Mouse (Mus musculus): Measurements from ENCODE around the gene Faim2. TPM values are rescaled to one million over a fixed set of nuclear protein-coding genes. Genes with fewer than 3 reads are reported as not detected.
A peak's percentile ranks its signal among the peaks of the same experiment; 100 is the strongest.

Gene Faim2
- polyA plus RNA-seq, 1 experiment from 2014 or later = 0.56 TPM

- Histone ChIP-seq H3K4me2 (ENCODE audit: low read depth, low read length) (peak overlapping the region; percentile 31), H3K36me3 (ENCODE audit: control insufficient read depth, insufficient read depth) (peaks cover 3% of the 10 kb centered on the region; the same call in 1 of the 2 replicates), H3K9me3 (replicated peaks; ENCODE audit: control insufficient read depth, low read length) (no peaks in the 10 kb centered on the region), H3K27ac (ENCODE audit: low read length) (peak overlapping the region; percentile 76), H3K9ac (ENCODE audit: low read length) (peak overlapping the region; percentile 21; the same call in 1 of the 2 replicates), H3K27me3 (ENCODE audit: control insufficient read depth, insufficient read depth, low read length) (no peaks in the 10 kb centered on the region), H3K4me1 (ENCODE audit: control insufficient read depth, insufficient read depth, low read length) (peaks cover 39% of the 10 kb centered on the region), H3K4me3 (ENCODE audit: low read length) (no peak overlapping the region)
- peak; percentile 87 for ATAC-seq (replicated peaks; ENCODE audit: extremely low read depth, insufficient read depth, low FRiP score)
- WGBS = 12% methylated on average over 9 of the region's 9 CpGs
These were observed 78.7 kb downstream of the Faim2 start for GRCm38 (mm10) chr15:99449131-99449750.

Other genes starting within 250 kb of the Faim2 start
- 36.0 and 46.6 TPM in 2 replicates for gene Prpf40b, start 233.1 kb downstream of the Faim2 start, polyA plus RNA-seq (2015; fragmentation: Nextera tagmentation; extraction: Ambion mirVana)
- gene Fam186b, start 232.3 kb downstream of the Faim2 start, polyA plus RNA-seq (2015; fragmentation: Nextera tagmentation; extraction: Ambion mirVana) = 0.13 and 0.16 TPM in 2 replicates
- gene Fmnl3, start 157.7 kb downstream of the Faim2 start, polyA plus RNA-seq (2015; fragmentation: Nextera tagmentation; extraction: Ambion mirVana) = 13.0 and 16.6 TPM in 2 replicates
- 273 and 290 TPM in 2 replicates for gene Tmbim6, start 135.3 kb downstream of the Faim2 start, polyA plus RNA-seq (2015; fragmentation: Nextera tagmentation; extraction: Ambion mirVana)
- gene Nckap5l, start 70.4 kb downstream of the Faim2 start, polyA plus RNA-seq (2015; fragmentation: Nextera tagmentation; extraction: Ambion mirVana) = 6.6 and 7.9 TPM in 2 replicates
- 12.5 and 13.0 TPM in 2 replicates for gene Bcdin3d, start 53.4 kb downstream of the Faim2 start, polyA plus RNA-seq (2015; fragmentation: Nextera tagmentation; extraction: Ambion mirVana)
- gene Aqp2, start 50.9 kb upstream of the Faim2 start, polyA plus RNA-seq (2015; fragmentation: Nextera tagmentation; extraction: Ambion mirVana) = 0.09 TPM in 1 of 2 replicates, not detected in the other
- gene Aqp5, start 62.6 kb upstream of the Faim2 start, polyA plus RNA-seq (2015; fragmentation: Nextera tagmentation; extraction: Ambion mirVana) = 1.0 and 1.3 TPM in 2 replicates
- gene Aqp6, start 73.2 kb upstream of the Faim2 start, polyA plus RNA-seq (2015; fragmentation: Nextera tagmentation; extraction: Ambion mirVana) = not detected in 2 replicates
- 129 and 134 TPM in 2 replicates for gene Racgap1, start 123.5 kb upstream of the Faim2 start, polyA plus RNA-seq (2015; fragmentation: Nextera tagmentation; extraction: Ambion mirVana)
- 1.6 TPM in 2 replicates for gene Asic1, start 142.2 kb upstream of the Faim2 start, polyA plus RNA-seq (2015; fragmentation: Nextera tagmentation; extraction: Ambion mirVana)
- gene Smarcd1, start 174.0 kb upstream of the Faim2 start, polyA plus RNA-seq (2015; fragmentation: Nextera tagmentation; extraction: Ambion mirVana) = 21.7 and 21.9 TPM in 2 replicates
- gene Gm17349, start 177.3 kb upstream of the Faim2 start, polyA plus RNA-seq (2015; fragmentation: Nextera tagmentation; extraction: Ambion mirVana) = not detected in 2 replicates
- gene Gpd1, start 189.3 kb upstream of the Faim2 start, polyA plus RNA-seq (2015; fragmentation: Nextera tagmentation; extraction: Ambion mirVana) = 2.4 and 2.7 TPM in 2 replicates
- 217 and 241 TPM in 2 replicates for gene Cox14, start 197.5 kb upstream of the Faim2 start, polyA plus RNA-seq (2015; fragmentation: Nextera tagmentation; extraction: Ambion mirVana)
- 50.7 and 51.6 TPM in 2 replicates for gene Cers5, start 244.7 kb upstream of the Faim2 start, polyA plus RNA-seq (2015; fragmentation: Nextera tagmentation; extraction: Ambion mirVana)

Measured in heart, embryonic 16.5 days (tissue).